Mouse (Mus musculus): ENCODE measurements around the gene Ppm1h. TPM values are rescaled to one million over a fixed set of nuclear protein-coding genes. Genes with fewer than 3 reads are reported as not detected.
A peak's percentile ranks its signal among the peaks of the same experiment; 100 is the strongest.

The Ppm1h gene
- polyA plus RNA-seq, 1 experiment from 2014 or later: 4.9 TPM

- Histone ChIP-seq H3K4me2 (ENCODE audit: low read length) (peak overlapping the region; percentile 88), H3K9me3 (ENCODE audit: control insufficient read depth, low read length) (no peaks in the 10 kb centered on the region), H3K4me3 (ENCODE audit: control insufficient read depth in 1 of 2, insufficient read depth in 1 of 2, low read depth in 1 of 2, low read length in 2 of 2) (peak overlapping the region in 1 of 2 experiments; percentile 22; a peak in 1 of 4 replicates), H3K27ac (replicated peaks in 1 of 2; ENCODE audit: control insufficient read depth in 1 of 2, insufficient read depth in 1 of 2, low read depth in 2 of 2, low read length in 2 of 2) (peak overlapping the region in 1 of 2 experiments; percentile 98; a peak in 2 of 4 replicates), H3K4me1 (ENCODE audit: control insufficient read depth in 2 of 2, insufficient read depth in 2 of 2, low read length in 2 of 2) (peaks cover 14 to 59% of the 10 kb centered on the region in 2 experiments), H3K9ac (ENCODE audit: low read length) (peak overlapping the region; percentile 69), H3K27me3 (ENCODE audit: control insufficient read depth, insufficient read depth, low read length) (no peaks in the 10 kb centered on the region), H3K36me3 (ENCODE audit: control insufficient read depth, insufficient read depth, low read length) (peaks cover 10% of the 10 kb centered on the region; the same call in 1 of the 2 replicates)
- no peak for ATAC-seq (ENCODE audit: insufficient number of reproducible peaks, insufficient read depth, low FRiP score, low read depth)
- whole genome bisulfite sequencing: 52% methylated on average over 7 of the region's 7 CpGs
These were observed 309.8 kb downstream of the Ppm1h start for GRCm38 (mm10) chr10:122988372-122988771.

- Histone ChIP-seq H3K36me3 (ENCODE audit: control insufficient read depth, insufficient read depth, low read length) (peaks cover 21% of the 10 kb centered on the region), H3K4me2 (ENCODE audit: low read length) (peak overlapping the region; percentile 55), H3K9ac (ENCODE audit: low read length) (no peak overlapping the region; the same call in 1 of the 2 replicates), H3K27me3 (ENCODE audit: control insufficient read depth, insufficient read depth, low read length) (no peaks in the 10 kb centered on the region), H3K9me3 (ENCODE audit: control insufficient read depth, low read length) (no peaks in the 10 kb centered on the region), H3K27ac (replicated peaks in 1 of 2; ENCODE audit: control insufficient read depth in 1 of 2, insufficient read depth in 1 of 2, low read depth in 2 of 2, low read length in 2 of 2) (peak overlapping the region; percentile 71 to 99), H3K4me1 (ENCODE audit: control insufficient read depth in 2 of 2, insufficient read depth in 2 of 2, low read length in 2 of 2) (peaks cover 14 to 53% of the 10 kb centered on the region in 2 experiments), H3K4me3 (ENCODE audit: control insufficient read depth in 1 of 2, insufficient read depth in 1 of 2, low read depth in 1 of 2, low read length in 2 of 2) (no peak overlapping the region)
- WGBS: 75% methylated on average over 9 of the region's 9 CpGs
- ATAC-seq (ENCODE audit: insufficient number of reproducible peaks, insufficient read depth, low FRiP score, low read depth): no peak
These were observed 311.4 kb downstream of the Ppm1h start for GRCm38 (mm10) chr10:122989916-122990315.

GRCm38 (mm10) chr10:122990606-122991005, 312.0 kb downstream of the Ppm1h start:
- peaks cover 28% of the 10 kb centered on the region for H3K36me3 ChIP-seq (ENCODE audit: control insufficient read depth, insufficient read depth, low read length)
- no peak for ATAC-seq (ENCODE audit: insufficient number of reproducible peaks, insufficient read depth, low FRiP score, low read depth)
- WGBS: 60% methylated on average over 6 of the region's 6 CpGs
- H3K27ac ChIP-seq (replicated peaks in 1 of 2; ENCODE audit: control insufficient read depth in 1 of 2, insufficient read depth in 1 of 2, low read depth in 2 of 2, low read length in 2 of 2): peak overlapping the region; percentile 87 to 99
- H3K4me3 ChIP-seq (ENCODE audit: control insufficient read depth in 1 of 2, insufficient read depth in 1 of 2, low read depth in 1 of 2, low read length in 2 of 2): peak overlapping the region; percentile 13 to 16; a peak in 2 of 4 replicates
- H3K4me1 ChIP-seq (ENCODE audit: control insufficient read depth in 2 of 2, insufficient read depth in 2 of 2, low read length in 2 of 2): peaks cover 14 to 53% of the 10 kb centered on the region in 2 experiments
- no peaks in the 10 kb centered on the region for H3K9me3 ChIP-seq (ENCODE audit: control insufficient read depth, low read length)
- H3K27me3 ChIP-seq (ENCODE audit: control insufficient read depth, insufficient read depth, low read length): no peaks in the 10 kb centered on the region
- peak overlapping the region; percentile 55 for H3K4me2 ChIP-seq (ENCODE audit: low read length)
- H3K9ac ChIP-seq (ENCODE audit: low read length): peak overlapping the region; percentile 60

GRCm38 (mm10) chr10:122991053-122991452, 312.5 kb downstream of the Ppm1h start:
- peak overlapping the region; percentile 69 for H3K9ac ChIP-seq (ENCODE audit: low read length)
- peak; percentile 69 for ATAC-seq (ENCODE audit: insufficient number of reproducible peaks, insufficient read depth, low FRiP score, low read depth)

GRCm38 (mm10) chr10:122991648-122992047, 313.1 kb downstream of the Ppm1h start:
- peaks cover 14 to 53% of the 10 kb centered on the region in 2 experiments for H3K4me1 ChIP-seq (ENCODE audit: control insufficient read depth in 2 of 2, insufficient read depth in 2 of 2, low read length in 2 of 2)
- H3K36me3 ChIP-seq (ENCODE audit: control insufficient read depth, insufficient read depth, low read length): peaks cover 38% of the 10 kb centered on the region
- H3K9ac ChIP-seq (ENCODE audit: low read length): peak overlapping the region; percentile 69
- H3K4me2 ChIP-seq (ENCODE audit: low read length): peak overlapping the region; percentile 55
- H3K27me3 ChIP-seq (ENCODE audit: control insufficient read depth, insufficient read depth, low read length): no peaks in the 10 kb centered on the region
- WGBS: 35% methylated on average over 9 of the region's 9 CpGs
- H3K4me3 ChIP-seq (ENCODE audit: control insufficient read depth in 1 of 2, insufficient read depth in 1 of 2, low read depth in 1 of 2, low read length in 2 of 2): peak overlapping the region in 1 of 2 experiments; percentile 6; a peak in 1 of 4 replicates
- H3K9me3 ChIP-seq (ENCODE audit: control insufficient read depth, low read length): no peaks in the 10 kb centered on the region
- peak; percentile 54; the same call in 1 of the 2 replicates for ATAC-seq (ENCODE audit: insufficient number of reproducible peaks, insufficient read depth, low FRiP score, low read depth)
- H3K27ac ChIP-seq (replicated peaks in 1 of 2; ENCODE audit: control insufficient read depth in 1 of 2, insufficient read depth in 1 of 2, low read depth in 2 of 2, low read length in 2 of 2): peak overlapping the region; percentile 87 to 99

More at GRCm38 (mm10) chr10:122991053-122991452, 312.5 kb downstream of the Ppm1h start:
- Histone ChIP-seq H3K27ac (replicated peaks in 1 of 2; ENCODE audit: control insufficient read depth in 1 of 2, insufficient read depth in 1 of 2, low read depth in 2 of 2, low read length in 2 of 2) (peak overlapping the region; percentile 87 to 99), H3K27me3 (ENCODE audit: control insufficient read depth, insufficient read depth, low read length) (no peaks in the 10 kb centered on the region), H3K36me3 (ENCODE audit: control insufficient read depth, insufficient read depth, low read length) (peaks cover 33% of the 10 kb centered on the region), H3K9me3 (ENCODE audit: control insufficient read depth, low read length) (no peaks in the 10 kb centered on the region), H3K4me3 (ENCODE audit: control insufficient read depth in 1 of 2, insufficient read depth in 1 of 2, low read depth in 1 of 2, low read length in 2 of 2) (peak overlapping the region in 1 of 2 experiments; percentile 16; a peak in 2 of 4 replicates), H3K4me1 (ENCODE audit: control insufficient read depth in 2 of 2, insufficient read depth in 2 of 2, low read length in 2 of 2) (peaks cover 14 to 53% of the 10 kb centered on the region in 2 experiments), H3K4me2 (ENCODE audit: low read length) (peak overlapping the region; percentile 55)
- 35% methylated on average over 9 of the region's 9 CpGs for WGBS

GRCm38 (mm10) chr10:122994402-122995107, 316.0 kb downstream of the Ppm1h start:
- Histone ChIP-seq H3K4me2 (ENCODE audit: low read length) (no peak overlapping the region), H3K4me1 (ENCODE audit: control insufficient read depth in 2 of 2, insufficient read depth in 2 of 2, low read length in 2 of 2) (peaks cover 12 to 24% of the 10 kb centered on the region in 2 experiments), H3K9ac (ENCODE audit: low read length) (no peak overlapping the region), H3K27me3 (ENCODE audit: control insufficient read depth, insufficient read depth, low read length) (no peaks in the 10 kb centered on the region), H3K9me3 (ENCODE audit: control insufficient read depth, low read length) (no peaks in the 10 kb centered on the region), H3K27ac (replicated peaks in 1 of 2; ENCODE audit: control insufficient read depth in 1 of 2, insufficient read depth in 1 of 2, low read depth in 2 of 2, low read length in 2 of 2) (no peak overlapping the region), H3K4me3 (ENCODE audit: control insufficient read depth in 1 of 2, insufficient read depth in 1 of 2, low read depth in 1 of 2, low read length in 2 of 2) (no peak overlapping the region), H3K36me3 (ENCODE audit: control insufficient read depth, insufficient read depth, low read length) (peaks cover 67% of the 10 kb centered on the region)
- WGBS: 80% methylated on average over 17 of the region's 17 CpGs
- ATAC-seq (ENCODE audit: insufficient number of reproducible peaks, insufficient read depth, low FRiP score, low read depth): no peak

Measured in heart, embryonic 14.5 days (tissue).